Mouse (Mus musculus): ENCODE results near the gene N4bp3.
A peak's percentile ranks its signal among the peaks of the same experiment; 100 is the strongest.

DNA sequence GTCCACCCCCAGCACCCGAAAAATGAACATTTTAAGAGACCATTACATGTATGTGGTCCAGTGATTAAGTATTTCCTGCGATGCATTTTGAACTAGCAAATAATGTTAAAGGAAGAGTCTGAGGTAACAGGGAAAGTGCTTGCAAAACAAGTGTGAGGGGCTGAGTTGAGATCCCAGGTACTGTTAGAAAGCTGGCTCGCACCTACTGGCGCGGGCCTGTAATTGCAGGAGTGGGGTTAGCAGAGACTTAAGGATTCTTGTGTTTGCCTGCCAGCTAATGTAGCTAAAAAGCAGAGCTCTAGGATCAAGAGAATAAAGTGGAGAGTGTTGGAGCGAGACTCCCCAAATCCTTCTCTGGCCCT, 14.3 kb downstream of the N4bp3 start:
- peak; percentile 21 for TF ChIP-seq CTCF (IDR thresholded peaks at IDR 0.05; ENCODE audit: control insufficient read depth, insufficient read depth, insufficient read length)
- TF ChIP-seq MYOD1 (IDR thresholded peaks at IDR 0.05; ENCODE audit: control insufficient read depth, insufficient read length, low read depth), result no peak

Data from C2C12 (cell line).